Mouse (Mus musculus): Measurements from ENCODE around the gene Rpl12.

The Rpl12 gene

GRCm38 (mm10) chr2:32961192-32961995 is at the start of gene Rpl12, which contains the start of gene Lrsam1:
Rpl12 (plus strand) TSS chr2:32961559.
Lrsam1 (minus strand) TSS chr2:32961614.
- DNase-seq (ENCODE audit: low spot score in 2 of 2) = peak; percentile 88 to 89

GRCm38 (mm10) chr2:32911639-32912182 is 49.6 kb upstream of the Rpl12 start:
- DNase-seq (ENCODE audit: low spot score in 2 of 2) = no peak

- peak; percentile 61 to 68 for DNase-seq (ENCODE audit: low spot score in 2 of 2)
Observed at GRCm38 (mm10) chr2:32912210-32912804, 49.1 kb upstream of the Rpl12 start.

GRCm38 (mm10) chr2:32914362-32914761 is 47.0 kb upstream of the Rpl12 start:
- DNase-seq (ENCODE audit: low spot score in 2 of 2) = no peak

DNA sequence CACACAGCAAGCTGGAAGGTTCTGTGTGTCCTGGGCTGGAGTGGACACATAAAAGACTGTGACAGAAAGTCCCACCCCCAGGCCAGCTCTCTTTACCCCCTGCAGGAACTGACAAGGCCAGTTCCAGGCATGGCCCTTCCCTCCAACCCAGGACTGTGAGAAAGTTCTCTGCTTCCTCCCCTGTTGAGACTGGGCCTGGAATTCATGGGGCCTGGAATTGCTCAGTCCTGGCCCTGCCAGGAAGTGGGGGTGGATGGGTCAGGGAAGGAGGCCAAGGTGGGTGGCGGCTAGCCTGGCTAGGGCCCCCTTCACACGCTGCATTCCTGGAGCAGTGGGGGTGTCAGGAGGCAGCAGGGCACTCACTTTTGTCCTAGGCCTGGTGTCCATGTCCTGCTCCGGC is 46.5 kb upstream of the Rpl12 start:
- DNase-seq (ENCODE audit: low spot score in 2 of 2) = no peak

GRCm38 (mm10) chr2:32917526-32917925 is 43.8 kb upstream of the Rpl12 start:
- peak; percentile 79 to 86 for DNase-seq (ENCODE audit: low spot score in 2 of 2)

DNA sequence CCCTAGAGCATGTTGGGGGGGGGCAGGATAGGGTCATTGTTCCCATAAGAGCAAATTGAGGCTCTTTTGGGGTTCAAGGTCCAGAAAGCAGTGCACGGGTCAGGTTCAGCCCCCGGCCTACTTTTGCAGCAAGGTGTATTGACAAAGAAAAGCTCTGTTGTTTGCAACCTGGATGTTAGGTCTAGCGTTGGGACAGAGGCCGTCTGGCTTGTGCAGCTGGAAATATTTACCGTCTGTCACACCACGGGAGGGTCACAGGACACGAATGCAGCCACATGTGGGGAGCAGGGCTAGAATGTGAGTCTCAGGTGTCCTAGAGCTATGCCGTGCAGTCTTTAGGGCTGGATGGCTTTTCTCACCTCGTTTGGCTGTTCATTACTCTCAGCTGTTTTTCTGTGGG is 43.0 kb upstream of the Rpl12 start:
- DNase-seq (ENCODE audit: low spot score in 2 of 2) = no peak

DNA sequence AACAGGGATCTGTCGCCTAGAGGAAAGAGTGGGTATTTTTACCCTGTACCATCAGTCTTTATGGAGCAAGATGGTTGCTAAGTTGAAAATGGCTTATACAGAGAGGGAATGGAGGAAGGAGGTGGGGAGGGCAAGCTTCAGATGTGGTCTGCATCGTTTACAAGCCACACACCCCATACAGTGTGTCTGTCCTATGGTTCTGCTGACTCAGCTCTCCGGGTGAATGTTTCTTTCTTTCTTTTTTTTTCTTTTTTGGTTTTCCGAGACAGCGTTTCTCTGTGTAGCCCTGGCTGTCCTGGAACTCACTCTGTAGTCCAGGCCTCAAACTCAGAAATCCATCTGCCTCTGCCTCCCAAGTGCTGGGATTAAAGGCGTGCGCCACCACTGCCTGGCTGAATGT is 40.1 kb upstream of the Rpl12 start:
- no peak for DNase-seq (ENCODE audit: low spot score in 2 of 2)

- no peak for DNase-seq (ENCODE audit: low spot score in 2 of 2)
Observed at GRCm38 (mm10) chr2:32921801-32922380, 39.5 kb upstream of the Rpl12 start.

DNA sequence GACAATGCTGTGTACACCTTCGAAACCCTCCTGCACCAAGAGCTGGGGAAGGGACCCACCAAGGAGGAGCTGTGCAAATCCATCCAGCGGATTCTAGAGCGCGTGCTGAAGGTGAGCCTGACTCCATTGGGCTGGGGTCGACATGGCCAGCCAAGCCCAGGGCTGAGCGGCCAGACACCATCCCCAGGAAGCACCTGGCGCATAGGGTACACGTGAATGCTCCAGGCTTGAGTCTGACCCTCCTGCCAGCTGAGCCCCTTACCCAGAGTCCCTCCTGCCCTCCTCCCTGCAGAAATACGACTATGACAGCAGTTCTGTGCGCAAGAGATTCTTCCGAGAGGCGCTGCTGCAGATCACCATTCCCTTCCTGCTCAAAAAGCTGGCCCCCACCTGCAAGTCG is 38.8 kb upstream of the Rpl12 start:
- no peak for DNase-seq (ENCODE audit: low spot score in 2 of 2)

DNA sequence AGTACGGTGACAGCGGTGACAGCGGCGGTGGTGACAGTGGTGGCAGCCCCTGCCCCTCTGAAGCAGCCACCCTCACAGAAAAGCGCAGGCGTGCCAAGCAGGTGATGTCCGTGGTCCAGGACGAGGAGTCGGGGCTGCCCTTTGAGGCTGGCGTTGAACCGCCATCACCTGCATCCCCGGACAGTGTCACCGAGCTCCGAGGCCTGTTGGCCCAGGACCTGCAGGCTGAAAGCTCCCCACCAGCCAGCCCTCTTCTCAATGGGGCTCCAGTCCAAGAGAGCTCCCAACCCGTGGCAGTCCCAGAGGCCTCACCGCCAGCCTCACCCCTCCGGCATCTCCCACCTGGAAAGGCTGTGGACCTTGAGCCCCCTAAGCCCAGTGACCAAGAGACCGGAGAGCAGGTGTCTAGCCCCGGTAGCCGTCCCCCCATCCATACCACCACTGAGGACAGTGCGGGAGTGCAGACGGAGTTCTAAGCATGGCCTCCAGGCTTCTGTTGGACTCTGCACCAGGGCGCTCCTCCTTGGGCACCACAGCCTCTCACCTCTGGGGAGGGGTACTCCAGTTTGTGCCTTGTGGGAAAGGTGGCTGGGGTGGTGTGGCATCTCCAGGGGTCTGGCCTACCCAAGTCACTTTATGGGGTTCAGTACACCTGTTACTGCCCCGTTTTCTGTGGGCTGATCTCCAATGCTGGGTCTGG is 37.7 kb upstream of the Rpl12 start:
- no peak for DNase-seq (ENCODE audit: low spot score in 2 of 2)

DNA sequence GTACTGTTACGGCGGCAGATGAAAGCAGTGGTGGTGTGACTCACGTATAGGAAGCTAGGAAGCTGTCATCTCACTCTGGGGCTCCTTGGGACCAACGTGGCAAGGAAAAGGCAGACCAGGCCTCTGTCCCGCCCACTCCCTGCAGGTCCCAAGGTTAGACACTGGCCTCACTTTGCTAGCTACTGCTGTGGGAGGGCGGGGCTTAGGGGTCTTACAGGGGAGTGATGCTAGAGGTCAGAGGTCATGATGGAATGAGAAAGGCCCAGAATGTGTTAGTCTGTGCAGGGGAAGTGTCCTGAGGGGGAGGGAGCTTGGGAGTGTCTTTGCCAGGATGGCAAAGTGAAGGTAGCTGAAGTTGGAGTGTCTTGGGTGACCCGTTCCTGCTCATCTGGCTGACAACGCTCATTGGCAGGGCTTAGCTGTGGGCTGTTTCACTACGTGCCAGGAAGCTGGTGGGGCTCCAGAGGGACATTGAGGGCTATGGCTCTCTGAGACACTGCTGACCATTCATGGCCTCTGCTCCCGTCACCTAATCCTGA is 37.0 kb upstream of the Rpl12 start:
- DNase-seq (ENCODE audit: low spot score in 2 of 2) = no peak

- DNase-seq (ENCODE audit: low spot score in 2 of 2) = no peak
Observed at GRCm38 (mm10) chr2:32926330-32927075, 34.9 kb upstream of the Rpl12 start.

GRCm38 (mm10) chr2:32927624-32928234 is 33.6 kb upstream of the Rpl12 start:
- no peak for DNase-seq (ENCODE audit: low spot score in 2 of 2)

- DNase-seq (ENCODE audit: low spot score in 2 of 2) = peak; percentile 68
Observed at GRCm38 (mm10) chr2:32928235-32928946, 33.0 kb upstream of the Rpl12 start.

DNA sequence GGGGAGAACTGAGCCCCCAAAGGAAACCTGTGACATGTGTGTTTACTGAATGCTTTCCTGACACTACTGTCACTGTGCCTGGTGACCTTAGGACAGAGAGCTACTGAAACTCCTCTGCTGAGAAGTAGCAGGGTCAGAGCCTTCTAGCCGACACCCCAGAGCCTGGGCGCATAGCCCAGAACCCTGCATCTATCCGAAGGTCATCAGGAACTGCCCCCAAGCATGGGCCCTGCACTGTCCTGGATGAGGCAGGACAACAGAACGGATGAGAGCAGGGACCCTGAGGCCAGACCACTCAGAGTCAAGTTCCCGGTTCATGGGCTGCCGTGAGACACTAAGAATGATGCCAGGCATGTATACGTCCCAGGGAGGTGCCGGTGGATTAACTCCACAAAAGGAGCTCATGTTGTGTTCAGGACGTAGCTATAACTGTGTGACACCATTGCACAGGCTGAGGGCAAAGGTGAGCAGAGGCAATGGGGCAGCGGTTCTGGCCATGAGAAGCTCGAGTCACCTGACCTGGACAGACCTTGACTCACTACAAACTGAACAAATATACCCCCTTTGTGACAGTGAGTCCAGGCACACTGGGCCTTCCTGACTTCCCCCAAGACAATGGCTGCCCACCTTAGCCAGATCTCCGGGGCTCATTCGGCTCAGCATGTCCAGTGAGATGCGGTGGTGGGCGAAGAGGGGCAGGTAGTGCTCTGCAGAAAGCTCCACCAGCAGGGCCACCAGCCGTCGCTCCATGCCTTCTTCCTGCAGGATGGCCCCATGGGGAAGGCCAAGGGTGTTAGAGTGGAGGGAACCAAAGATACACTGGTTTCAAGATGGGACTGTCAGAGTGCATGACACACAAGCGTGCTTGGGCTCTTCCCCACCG is 32.2 kb upstream of the Rpl12 start:
- no peak for DNase-seq (ENCODE audit: low spot score in 2 of 2)

DNA sequence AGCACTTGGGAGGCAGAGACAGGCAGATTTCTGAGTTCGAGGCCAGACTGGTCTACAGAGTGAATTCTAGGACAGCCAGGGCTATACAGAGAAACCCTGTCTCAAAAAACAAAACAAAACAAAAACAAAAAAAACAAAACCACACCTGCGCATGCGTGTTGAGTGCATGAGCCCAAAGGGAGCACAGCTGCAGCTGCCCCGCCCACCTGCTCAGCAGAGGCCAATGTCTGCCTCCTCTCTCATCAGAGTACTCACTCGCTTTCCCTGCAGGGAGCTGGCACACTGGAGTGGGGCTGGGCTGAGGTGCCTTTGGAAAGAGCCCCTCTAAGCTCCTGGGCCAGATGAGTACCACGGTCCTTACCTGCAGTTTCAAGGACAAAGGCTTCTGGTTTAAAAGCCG is 29.6 kb upstream of the Rpl12 start:
- no peak for DNase-seq (ENCODE audit: low spot score in 2 of 2)

DNA sequence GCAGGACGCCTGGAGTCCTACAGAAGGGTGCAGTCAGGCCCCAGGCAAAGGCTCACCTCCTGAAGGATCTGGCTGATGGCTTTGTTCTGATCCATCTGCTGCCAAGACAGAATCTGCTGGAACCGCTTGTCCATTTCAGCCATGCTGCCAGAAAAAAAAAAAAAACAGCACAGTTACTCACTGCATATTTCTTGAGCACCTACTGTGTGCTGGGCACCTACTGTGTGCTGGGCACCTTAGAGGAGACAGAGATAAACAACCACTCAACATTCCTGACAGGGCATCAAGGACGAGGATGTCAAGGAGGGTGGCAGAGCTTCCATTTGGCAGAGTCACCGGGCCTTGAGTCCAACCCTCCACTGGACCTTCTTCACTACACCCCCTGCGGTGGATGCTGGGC is 22.6 kb upstream of the Rpl12 start:
- DNase-seq (ENCODE audit: low spot score in 2 of 2) = no peak

GRCm38 (mm10) chr2:32939418-32939817 is 21.9 kb upstream of the Rpl12 start:
- no peak for DNase-seq (ENCODE audit: low spot score in 2 of 2)

Measured in right cerebral cortex, postnatal 36 days (tissue).